Mouse (Mus musculus): ENCODE results near the gene Ctbp1. TPM values are rescaled to one million over a fixed set of nuclear protein-coding genes. Genes with fewer than 3 reads are reported as not detected.

Ctbp1 gene
- total RNA-seq, 2 experiments from 2014 or later, result 242 to 244 TPM

DNA sequence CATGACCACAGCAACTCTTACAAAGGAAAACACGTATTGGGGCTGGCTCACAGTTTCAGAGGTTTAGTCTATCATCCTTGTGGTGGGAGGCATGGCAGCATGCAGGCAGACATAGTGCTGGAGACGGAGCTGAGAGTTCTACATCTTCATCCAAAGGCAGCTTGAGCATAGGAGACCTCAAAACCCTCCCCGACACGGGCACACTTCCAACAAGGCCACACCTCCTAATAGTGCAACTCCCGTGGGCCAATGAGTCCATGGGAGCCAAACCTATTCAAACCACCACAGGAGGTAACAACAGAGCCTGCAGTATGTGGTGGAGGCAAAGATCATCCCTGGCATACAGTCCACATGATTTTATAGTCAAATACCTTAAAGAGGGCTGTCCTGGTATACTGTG is 63.5 kb downstream of the Ctbp1 start:
- DNase-seq (ENCODE audit: low spot score in 2 of 2), result peak in 1 of 2 experiments; percentile 15

DNA sequence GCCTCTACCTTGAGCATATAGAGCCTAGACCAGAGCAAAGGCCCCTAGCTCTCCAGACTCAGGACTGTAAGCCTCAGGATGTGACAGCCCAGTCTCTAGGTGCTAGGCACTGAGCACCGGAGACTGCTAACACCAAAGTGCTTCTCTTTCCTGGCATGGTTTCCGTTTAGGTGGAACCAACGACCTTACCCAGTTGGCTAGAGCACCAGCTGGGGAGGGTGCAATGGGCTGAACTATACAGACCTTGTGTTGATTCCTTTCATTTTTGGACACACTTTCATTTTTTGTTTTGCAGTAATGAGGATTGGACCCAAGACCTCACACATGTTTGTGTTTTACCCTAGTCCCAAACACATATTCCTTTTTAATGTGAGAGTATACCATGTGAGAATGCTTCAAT is 64.3 kb downstream of the Ctbp1 start:
- DNase-seq (ENCODE audit: low spot score in 2 of 2), result peak in 1 of 2 experiments; percentile 11

DNA sequence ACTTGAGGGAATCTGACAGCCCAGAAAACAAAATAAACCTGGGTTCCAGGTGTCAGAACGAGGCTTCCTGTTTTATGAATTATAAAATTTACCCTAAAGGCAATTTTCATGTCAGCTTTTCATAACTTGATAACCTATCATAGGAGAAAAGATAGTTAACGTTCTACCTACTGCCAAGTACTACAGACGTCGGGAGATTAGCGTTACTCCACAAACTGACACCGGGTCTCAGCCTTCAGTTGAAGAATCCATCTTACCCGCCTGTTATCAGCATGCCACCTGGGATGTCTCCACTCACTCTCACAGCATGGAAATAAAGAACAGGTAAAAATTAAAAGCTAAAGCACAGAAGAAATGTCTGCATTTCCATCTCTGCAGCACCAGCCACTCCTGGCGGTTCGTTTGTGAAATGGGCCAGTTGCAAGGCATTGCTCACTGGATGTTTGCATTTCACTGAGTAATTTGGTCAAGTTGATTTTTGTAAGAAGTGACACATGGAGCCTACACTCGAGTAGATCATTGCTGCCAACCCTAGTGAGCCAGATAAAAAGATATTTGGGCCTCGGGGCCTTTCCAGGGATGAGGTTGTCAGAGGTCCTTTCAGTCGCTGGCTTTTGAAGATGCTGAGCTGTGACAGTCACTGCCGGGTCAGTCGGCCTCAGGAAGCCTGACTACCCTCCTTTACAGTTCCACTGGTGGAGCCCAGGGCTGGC is 66.1 kb downstream of the Ctbp1 start:
- no peak for DNase-seq (ENCODE audit: low spot score in 2 of 2)

DNA sequence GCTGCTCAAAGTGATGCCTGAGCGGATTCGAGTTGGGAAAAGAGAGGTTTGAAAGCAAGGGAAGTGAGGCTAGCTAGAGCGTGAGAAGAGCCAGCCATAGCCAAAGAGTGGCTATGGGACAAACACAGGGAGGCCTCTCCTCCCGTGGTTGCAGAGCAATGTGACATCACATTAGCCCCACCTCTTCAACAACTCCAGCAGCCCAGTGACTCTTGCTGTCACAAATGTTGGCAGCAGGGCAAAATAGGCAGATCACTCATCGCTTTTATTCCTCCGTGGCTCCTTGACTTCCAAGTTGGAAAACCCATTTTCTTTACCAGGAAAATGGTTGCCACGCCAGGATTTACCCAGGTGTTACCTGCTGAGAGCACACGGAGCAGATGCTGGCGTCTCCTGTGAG is 67.7 kb downstream of the Ctbp1 start:
- DNase-seq (ENCODE audit: low spot score in 2 of 2), result no peak

DNA sequence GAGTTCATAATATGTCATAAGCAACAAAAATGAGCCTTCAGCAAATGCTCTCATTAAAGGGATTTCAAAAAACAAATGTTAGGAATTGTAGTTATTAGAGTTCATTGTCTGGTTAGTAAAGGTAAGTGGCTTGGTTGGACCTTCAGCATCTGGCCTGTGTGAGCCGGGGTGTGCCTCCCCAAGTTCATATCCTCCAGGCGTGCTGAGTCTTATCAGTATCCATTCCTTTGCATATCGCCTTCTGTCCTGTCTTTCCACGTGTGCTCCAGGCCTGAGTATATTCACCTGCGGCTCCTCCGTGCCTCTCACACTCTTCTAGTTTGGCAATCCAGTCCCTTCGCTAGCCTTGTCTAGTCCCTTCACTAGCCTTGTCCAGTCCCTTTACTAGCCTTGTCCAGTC is 68.5 kb downstream of the Ctbp1 start:
- no peak for DNase-seq (ENCODE audit: low spot score in 2 of 2)

DNA sequence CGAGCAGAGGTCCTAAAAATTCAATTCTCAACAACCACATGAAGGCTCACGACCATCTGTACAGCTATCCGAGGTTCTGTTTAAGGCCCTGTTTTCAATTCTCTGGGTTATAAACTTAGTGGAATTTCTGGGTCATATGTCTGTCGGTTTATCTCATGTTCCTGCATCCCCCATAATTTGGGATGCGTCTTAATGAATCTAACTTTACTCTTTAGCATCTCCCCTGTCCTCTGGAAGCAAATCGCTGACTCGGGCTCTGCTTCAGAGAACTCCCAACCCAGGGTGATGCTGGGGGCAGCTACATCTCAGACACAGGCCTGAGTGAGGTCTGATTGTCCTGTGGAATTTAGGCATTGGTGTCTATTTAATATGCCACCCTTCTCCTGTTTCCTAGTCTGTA is 70.5 kb downstream of the Ctbp1 start:
- no peak for DNase-seq (ENCODE audit: low spot score in 2 of 2)

DNA sequence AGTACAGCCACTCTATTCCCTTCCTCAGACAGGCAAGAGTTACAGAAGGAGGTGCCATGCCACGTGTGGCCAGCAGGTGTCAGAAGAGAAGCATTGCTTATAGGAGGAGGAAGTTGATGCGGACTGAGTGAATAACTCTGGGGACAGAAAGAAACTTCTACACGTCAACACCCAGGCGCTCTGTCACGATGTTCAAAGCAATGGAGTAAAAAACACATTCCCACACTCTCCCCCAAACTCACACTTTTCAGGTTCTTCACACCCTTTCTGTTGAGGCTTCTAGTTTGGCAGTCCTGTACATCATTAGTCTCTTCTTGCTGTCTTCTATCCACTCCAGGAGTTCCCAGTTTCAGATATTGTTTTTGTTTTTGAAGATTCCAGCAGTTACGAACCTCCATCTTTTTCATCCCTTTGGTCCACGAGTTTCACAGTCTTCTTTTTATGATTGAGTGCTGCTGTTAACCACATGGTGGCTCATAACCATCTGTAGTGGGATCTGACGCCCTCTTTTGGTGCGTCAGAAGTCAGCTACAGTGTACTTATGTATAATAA is 71.0 kb downstream of the Ctbp1 start:
- peak; percentile 70 to 83 for DNase-seq (ENCODE audit: low spot score in 2 of 2)

DNA sequence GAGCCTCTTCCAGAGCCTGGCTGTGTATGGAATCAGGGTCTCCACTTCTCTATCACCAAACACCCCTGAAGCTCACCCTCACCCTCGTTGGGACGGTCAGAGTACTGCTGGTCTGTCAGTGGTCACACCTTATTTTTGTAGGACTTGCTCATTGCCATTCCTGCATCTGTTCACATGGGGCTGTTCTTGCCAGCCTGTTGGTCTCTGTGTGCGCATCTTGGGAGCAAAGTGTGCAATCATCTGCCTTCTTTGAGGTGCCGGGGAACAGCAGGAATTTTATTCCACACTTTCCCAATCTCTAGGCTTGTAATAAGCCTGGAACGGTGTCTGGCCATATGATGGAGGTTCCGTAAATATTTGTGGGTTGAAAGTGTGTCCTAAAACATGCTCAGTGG is 71.6 kb downstream of the Ctbp1 start:
- no peak for DNase-seq (ENCODE audit: low spot score in 2 of 2)

DNA sequence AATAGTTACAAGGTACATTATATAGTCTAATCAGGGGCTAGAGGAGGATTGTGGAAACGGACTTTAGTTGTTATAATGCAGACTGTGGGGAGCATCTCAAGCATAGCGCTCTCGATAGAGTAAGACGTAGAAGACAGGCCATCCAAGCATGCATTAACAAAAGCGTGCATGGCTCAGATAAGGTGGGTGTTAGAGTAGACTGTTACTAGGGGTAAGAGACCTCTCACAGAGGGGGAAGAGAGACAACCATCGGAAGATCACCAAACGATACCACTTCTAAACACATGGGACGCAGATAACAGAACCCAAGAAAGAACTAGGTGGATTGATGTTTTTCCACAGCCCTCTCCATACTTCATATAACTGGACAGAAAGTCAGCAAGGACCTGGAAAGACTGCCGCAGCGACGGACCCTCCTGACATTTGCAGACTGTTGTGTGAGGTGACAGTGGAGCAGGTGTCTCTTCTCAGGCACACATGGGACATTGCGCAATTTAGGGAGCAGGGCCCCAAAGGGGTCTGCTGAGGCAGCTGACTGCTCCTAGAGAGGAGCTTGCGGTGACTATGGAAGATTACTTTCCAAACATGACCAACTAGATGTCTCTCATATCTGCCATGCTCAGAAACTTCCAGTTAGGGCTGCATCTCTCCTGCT is 72.2 kb downstream of the Ctbp1 start:
- DNase-seq (ENCODE audit: low spot score in 2 of 2), result no peak

DNA sequence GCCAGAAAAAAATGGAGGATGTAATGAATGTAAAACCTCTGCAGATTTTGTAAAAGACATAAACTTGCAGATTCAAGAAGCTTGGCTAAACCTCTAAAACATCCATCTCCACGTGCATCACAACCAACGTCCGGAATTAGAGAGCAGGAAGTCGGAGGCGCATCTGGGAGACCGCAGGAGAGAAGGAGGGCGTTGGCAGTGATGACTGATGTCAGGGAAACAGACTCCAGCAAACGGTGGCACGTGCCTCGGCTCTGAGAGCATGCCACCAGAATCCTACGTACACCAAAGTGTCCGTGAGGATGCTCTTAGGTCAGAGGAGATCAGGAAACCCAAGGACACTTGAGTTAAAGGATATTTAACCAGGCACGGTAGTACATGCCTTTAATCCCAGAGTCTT is 73.1 kb downstream of the Ctbp1 start:
- DNase-seq (ENCODE audit: low spot score in 2 of 2), result peak in 1 of 2 experiments; percentile 12

DNA sequence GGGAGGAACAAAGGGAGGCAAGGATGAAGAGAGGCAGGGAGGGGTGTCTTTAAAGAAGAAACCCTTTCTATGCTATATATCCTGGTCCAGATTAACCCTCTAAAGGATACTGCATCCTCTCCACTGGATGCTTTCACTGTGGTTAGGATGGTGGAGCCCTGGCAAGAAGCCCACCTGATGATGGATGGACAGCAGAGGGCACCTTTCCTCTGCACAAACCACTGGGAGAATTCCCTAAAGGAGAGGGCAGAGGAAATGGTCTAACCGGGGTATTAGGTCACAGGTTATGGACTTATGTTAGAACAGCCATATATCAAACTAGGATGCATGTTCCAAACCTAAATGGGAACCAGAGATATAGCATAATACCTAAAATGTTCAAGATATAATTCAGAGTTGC is 74.7 kb downstream of the Ctbp1 start:
- DNase-seq (ENCODE audit: low spot score in 2 of 2), result no peak

Other genes starting within 250 kb of the Ctbp1 start
- gene Slc5a1, start 170.8 kb downstream of the Ctbp1 start, total RNA-seq (2021), result not detected
- gene Spon2, start 56.5 kb downstream of the Ctbp1 start, total RNA-seq (2021), result 10 to 100 TPM; 40.1 to 52.1 TPM
- gene Maea, start 60.5 kb upstream of the Ctbp1 start, total RNA-seq (2021), result 100 to 1,000 TPM; 109 to 112 TPM
- gene Uvssa, start 103.6 kb upstream of the Ctbp1 start, total RNA-seq (2021), result 10 to 100 TPM in 1 of 2 experiments, 1 to 10 TPM in 1; 8.7 to 11.6 TPM
- not detected for gene Nkx1-1, start 159.0 kb upstream of the Ctbp1 start, total RNA-seq (2021)